Mouse (Mus musculus): ENCODE measurements around the gene Ube3b. TPM values are rescaled to one million over a fixed set of nuclear protein-coding genes. Genes with fewer than 3 reads are reported as not detected.

The Ube3b gene
- polyA plus RNA-seq, 1 experiment: 42.1 TPM

- TF ChIP-seq MYOG (IDR thresholded peaks at IDR 0.05; ENCODE audit: control insufficient read depth, extremely low read depth, insufficient read length) (no peak), USF1 (IDR thresholded peaks at IDR 0.05; ENCODE audit: low read depth) (no peak), MAX (IDR thresholded peaks at IDR 0.05) (no peak), MYOD1 (IDR thresholded peaks at IDR 0.05; ENCODE audit: control insufficient read depth, insufficient read length, low read depth) (no peak), CEBPB (IDR thresholded peaks at IDR 0.05; ENCODE audit: low read depth) (no peak), FOSL1 (IDR thresholded peaks at IDR 0.05; ENCODE audit: insufficient read depth, low read length, poor library complexity, severe bottlenecking) (no peak), CTCF (IDR thresholded peaks at IDR 0.05; ENCODE audit: control insufficient read depth, insufficient read depth, insufficient read length) (no peak)
- no peaks in the 10 kb centered on the region for H3K27me3 ChIP-seq (ENCODE audit: control insufficient read depth, insufficient read depth, insufficient read length)
- H3K79me3 ChIP-seq (ENCODE audit: low read depth): peaks cover 74% of the 10 kb centered on the region
- H3K79me2 ChIP-seq (ENCODE audit: control insufficient read depth, insufficient read depth): peaks cover 96% of the 10 kb centered on the region
- H3K36me3 ChIP-seq (ENCODE audit: control insufficient read depth, insufficient read depth): peaks cover 47% of the 10 kb centered on the region
- H3K4me3 ChIP-seq (ENCODE audit: insufficient read depth, poor library complexity, severe bottlenecking): no peak overlapping the region
- no peak overlapping the region for H3ac ChIP-seq (ENCODE audit: control insufficient read depth, insufficient read length, low read depth)
Measured at GRCm38 (mm10) chr5:114374409-114375213, 5.8 kb upstream of the Ube3b start.

- TF ChIP-seq CEBPB (IDR thresholded peaks at IDR 0.05; ENCODE audit: low read depth) (no peak), MYOG (IDR thresholded peaks at IDR 0.05; ENCODE audit: control insufficient read depth, extremely low read depth, insufficient read length) (no peak), MYOD1 (IDR thresholded peaks at IDR 0.05; ENCODE audit: control insufficient read depth, insufficient read length, low read depth) (peak; percentile 27), FOSL1 (IDR thresholded peaks at IDR 0.05; ENCODE audit: insufficient read depth, low read length, poor library complexity, severe bottlenecking) (no peak), CTCF (IDR thresholded peaks at IDR 0.05; ENCODE audit: control insufficient read depth, insufficient read depth, insufficient read length) (no peak), USF1 (IDR thresholded peaks at IDR 0.05; ENCODE audit: low read depth) (no peak), MAX (IDR thresholded peaks at IDR 0.05) (no peak)
- peak overlapping the region; percentile 86 for H3K4me3 ChIP-seq (ENCODE audit: insufficient read depth, poor library complexity, severe bottlenecking)
- no peaks in the 10 kb centered on the region for H3K27me3 ChIP-seq (ENCODE audit: control insufficient read depth, insufficient read depth, insufficient read length)
- H3K79me3 ChIP-seq (ENCODE audit: low read depth): peaks cover 88% of the 10 kb centered on the region
- peaks cover 32% of the 10 kb centered on the region for H3K36me3 ChIP-seq (ENCODE audit: control insufficient read depth, insufficient read depth)
- H3K79me2 ChIP-seq (ENCODE audit: control insufficient read depth, insufficient read depth): peaks cover 100% of the 10 kb centered on the region
- peak overlapping the region; percentile 5 for H3ac ChIP-seq (ENCODE audit: control insufficient read depth, insufficient read length, low read depth)
Measured at GRCm38 (mm10) chr5:114378177-114378920, 2.1 kb upstream of the Ube3b start.

DNA sequence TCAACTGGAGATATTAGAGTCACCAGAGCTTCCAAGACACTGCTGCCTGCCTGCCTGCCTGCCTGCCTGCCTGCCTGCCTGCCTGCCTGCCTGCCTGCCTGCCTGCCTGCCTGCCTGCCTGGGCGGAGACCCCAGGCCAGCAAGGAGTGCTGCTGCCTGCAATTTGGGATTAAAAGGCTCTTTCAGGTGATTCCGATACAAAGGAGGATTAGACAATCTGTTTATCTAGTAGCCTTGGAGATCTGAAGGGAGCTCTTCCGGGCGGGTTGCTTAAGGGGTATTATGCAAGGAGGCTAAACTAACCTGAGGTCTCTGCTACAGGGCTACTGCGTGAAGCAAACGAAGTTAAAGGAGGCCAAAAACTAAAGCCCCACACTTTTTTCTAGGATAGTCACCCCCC is 1.5 kb upstream of the Ube3b start:
- peaks cover 27% of the 10 kb centered on the region for H3K36me3 ChIP-seq (ENCODE audit: control insufficient read depth, insufficient read depth)
- H3K4me3 ChIP-seq (ENCODE audit: insufficient read depth, poor library complexity, severe bottlenecking): peak overlapping the region; percentile 86
- peaks cover 100% of the 10 kb centered on the region for H3K79me2 ChIP-seq (ENCODE audit: control insufficient read depth, insufficient read depth)
- TF ChIP-seq MAX (IDR thresholded peaks at IDR 0.05): no peak
- peak; percentile 7 for TF ChIP-seq CEBPB (IDR thresholded peaks at IDR 0.05; ENCODE audit: low read depth)
- TF ChIP-seq CTCF (IDR thresholded peaks at IDR 0.05; ENCODE audit: control insufficient read depth, insufficient read depth, insufficient read length): no peak
- H3K79me3 ChIP-seq (ENCODE audit: low read depth): peaks cover 88% of the 10 kb centered on the region
- H3ac ChIP-seq (ENCODE audit: control insufficient read depth, insufficient read length, low read depth): peak overlapping the region; percentile 5
- H3K27me3 ChIP-seq (ENCODE audit: control insufficient read depth, insufficient read depth, insufficient read length): no peaks in the 10 kb centered on the region

- TF ChIP-seq CTCF (IDR thresholded peaks at IDR 0.05; ENCODE audit: control insufficient read depth, insufficient read depth, insufficient read length) (no peak), MYOD1 (IDR thresholded peaks at IDR 0.05; ENCODE audit: control insufficient read depth, insufficient read length, low read depth) (peak; percentile 26)
- Histone ChIP-seq H3K36me3 (ENCODE audit: control insufficient read depth, insufficient read depth) (peaks cover 29% of the 10 kb centered on the region), H3K79me3 (ENCODE audit: low read depth) (peaks cover 83% of the 10 kb centered on the region), H3ac (ENCODE audit: control insufficient read depth, insufficient read length, low read depth) (peak overlapping the region; percentile 85), H3K4me3 (ENCODE audit: insufficient read depth, poor library complexity, severe bottlenecking) (peak overlapping the region; percentile 86), H3K79me2 (ENCODE audit: control insufficient read depth, insufficient read depth) (peaks cover 98% of the 10 kb centered on the region), H3K27me3 (ENCODE audit: control insufficient read depth, insufficient read depth, insufficient read length) (no peaks in the 10 kb centered on the region)
Measured at GRCm38 (mm10) chr5:114379763-114380162, 644 bp upstream of the Ube3b start.

- TF ChIP-seq MAX (IDR thresholded peaks at IDR 0.05): no peak
- TF ChIP-seq CEBPB (IDR thresholded peaks at IDR 0.05; ENCODE audit: low read depth): no peak
- no peak for TF ChIP-seq MYOD1 (IDR thresholded peaks at IDR 0.05; ENCODE audit: control insufficient read depth, insufficient read length, low read depth)
- H3K27me3 ChIP-seq (ENCODE audit: control insufficient read depth, insufficient read depth, insufficient read length): no peaks in the 10 kb centered on the region
- peaks cover 86% of the 10 kb centered on the region for H3K79me2 ChIP-seq (ENCODE audit: control insufficient read depth, insufficient read depth)
- H3ac ChIP-seq (ENCODE audit: control insufficient read depth, insufficient read length, low read depth): peak overlapping the region; percentile 83
- peaks cover 27% of the 10 kb centered on the region for H3K36me3 ChIP-seq (ENCODE audit: control insufficient read depth, insufficient read depth)
- peaks cover 72% of the 10 kb centered on the region for H3K79me3 ChIP-seq (ENCODE audit: low read depth)
- peak overlapping the region; percentile 86 for H3K4me3 ChIP-seq (ENCODE audit: insufficient read depth, poor library complexity, severe bottlenecking)
Measured at GRCm38 (mm10) chr5:114381013-114381351, 575 bp downstream of the Ube3b start.
